Mouse (Mus musculus): ENCODE measurements around the gene Xpr1. TPM values are rescaled to one million over a fixed set of nuclear protein-coding genes. Genes with fewer than 3 reads are reported as not detected.

The Xpr1 gene
- polyA plus RNA-seq, 1 experiment: 4.3 TPM

- TF ChIP-seq CTCF (IDR thresholded peaks at IDR 0.05; ENCODE audit: control insufficient read depth, insufficient read depth, insufficient read length) (no peak), USF1 (IDR thresholded peaks at IDR 0.05; ENCODE audit: low read depth) (no peak), MYOG (IDR thresholded peaks at IDR 0.05; ENCODE audit: control insufficient read depth, extremely low read depth, insufficient read length) (no peak), MAX (IDR thresholded peaks at IDR 0.05) (no peak), FOSL1 (IDR thresholded peaks at IDR 0.05; ENCODE audit: insufficient read depth, low read length, poor library complexity, severe bottlenecking) (no peak), MYOD1 (IDR thresholded peaks at IDR 0.05; ENCODE audit: control insufficient read depth, insufficient read length, low read depth) (no peak), CEBPB (IDR thresholded peaks at IDR 0.05; ENCODE audit: low read depth) (no peak)
- Histone ChIP-seq H3ac (ENCODE audit: control insufficient read depth, insufficient read length, low read depth) (no peak overlapping the region), H3K27me3 (ENCODE audit: control insufficient read depth, insufficient read depth, insufficient read length) (no peaks in the 10 kb centered on the region), H3K79me3 (ENCODE audit: low read depth) (no peaks in the 10 kb centered on the region), H3K79me2 (ENCODE audit: control insufficient read depth, insufficient read depth) (no peaks in the 10 kb centered on the region), H3K4me3 (ENCODE audit: insufficient read depth, poor library complexity, severe bottlenecking) (no peak overlapping the region), H3K36me3 (ENCODE audit: control insufficient read depth, insufficient read depth) (no peaks in the 10 kb centered on the region)
Observed at GRCm38 (mm10) chr1:155422022-155422421, 4.8 kb upstream of the Xpr1 start.

GRCm38 (mm10) chr1:155416147-155416700 is 991 bp downstream of the Xpr1 start:
- Histone ChIP-seq H3K27me3 (ENCODE audit: control insufficient read depth, insufficient read depth, insufficient read length) (no peaks in the 10 kb centered on the region), H3K36me3 (ENCODE audit: control insufficient read depth, insufficient read depth) (no peaks in the 10 kb centered on the region), H3K4me3 (ENCODE audit: insufficient read depth, poor library complexity, severe bottlenecking) (peak overlapping the region; percentile 59), H3K79me2 (ENCODE audit: control insufficient read depth, insufficient read depth) (no peaks in the 10 kb centered on the region), H3ac (ENCODE audit: control insufficient read depth, insufficient read length, low read depth) (peak overlapping the region; percentile 81), H3K79me3 (ENCODE audit: low read depth) (no peaks in the 10 kb centered on the region)
- no peak for TF ChIP-seq MAX (IDR thresholded peaks at IDR 0.05)

DNA sequence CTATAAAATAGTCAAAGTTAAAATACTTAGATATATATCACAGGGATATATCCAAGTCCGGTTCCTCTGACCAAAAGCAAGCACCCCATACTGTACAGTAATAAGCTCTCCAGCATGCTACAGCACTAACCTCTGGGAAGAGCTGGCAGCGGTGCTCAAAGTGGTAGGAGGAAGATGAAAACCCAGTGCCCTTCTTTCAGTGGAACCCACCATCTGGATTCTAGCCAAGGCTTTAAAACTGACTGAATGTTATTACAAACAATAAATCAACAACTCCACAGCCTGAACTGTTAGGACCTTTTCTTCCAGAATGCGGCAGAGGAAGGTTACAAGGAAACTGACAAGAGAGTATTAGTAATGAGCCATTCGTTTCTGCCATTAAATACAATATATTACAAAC is 1.8 kb downstream of the Xpr1 start:
- Histone ChIP-seq H3K27me3 (ENCODE audit: control insufficient read depth, insufficient read depth, insufficient read length) (no peaks in the 10 kb centered on the region), H3ac (ENCODE audit: control insufficient read depth, insufficient read length, low read depth) (no peak overlapping the region), H3K79me3 (ENCODE audit: low read depth) (no peaks in the 10 kb centered on the region), H3K4me3 (ENCODE audit: insufficient read depth, poor library complexity, severe bottlenecking) (no peak overlapping the region), H3K79me2 (ENCODE audit: control insufficient read depth, insufficient read depth) (no peaks in the 10 kb centered on the region), H3K36me3 (ENCODE audit: control insufficient read depth, insufficient read depth) (no peaks in the 10 kb centered on the region)
- TF ChIP-seq CEBPB (IDR thresholded peaks at IDR 0.05; ENCODE audit: low read depth) (no peak), MAX (IDR thresholded peaks at IDR 0.05) (no peak), MYOD1 (IDR thresholded peaks at IDR 0.05; ENCODE audit: control insufficient read depth, insufficient read length, low read depth) (no peak), CTCF (IDR thresholded peaks at IDR 0.05; ENCODE audit: control insufficient read depth, insufficient read depth, insufficient read length) (no peak)

GRCm38 (mm10) chr1:155412705-155413104 is 4.5 kb downstream of the Xpr1 start:
- Histone ChIP-seq H3K36me3 (ENCODE audit: control insufficient read depth, insufficient read depth) (no peaks in the 10 kb centered on the region), H3K4me3 (ENCODE audit: insufficient read depth, poor library complexity, severe bottlenecking) (no peak overlapping the region), H3K79me2 (ENCODE audit: control insufficient read depth, insufficient read depth) (no peaks in the 10 kb centered on the region), H3K27me3 (ENCODE audit: control insufficient read depth, insufficient read depth, insufficient read length) (no peaks in the 10 kb centered on the region), H3ac (ENCODE audit: control insufficient read depth, insufficient read length, low read depth) (no peak overlapping the region), H3K79me3 (ENCODE audit: low read depth) (no peaks in the 10 kb centered on the region)
- TF ChIP-seq CTCF (IDR thresholded peaks at IDR 0.05; ENCODE audit: control insufficient read depth, insufficient read depth, insufficient read length) (no peak), MYOG (IDR thresholded peaks at IDR 0.05; ENCODE audit: control insufficient read depth, extremely low read depth, insufficient read length) (no peak), MYOD1 (IDR thresholded peaks at IDR 0.05; ENCODE audit: control insufficient read depth, insufficient read length, low read depth) (no peak), CEBPB (IDR thresholded peaks at IDR 0.05; ENCODE audit: low read depth) (no peak), MAX (IDR thresholded peaks at IDR 0.05) (no peak), USF1 (IDR thresholded peaks at IDR 0.05; ENCODE audit: low read depth) (no peak), FOSL1 (IDR thresholded peaks at IDR 0.05; ENCODE audit: insufficient read depth, low read length, poor library complexity, severe bottlenecking) (no peak)

DNA sequence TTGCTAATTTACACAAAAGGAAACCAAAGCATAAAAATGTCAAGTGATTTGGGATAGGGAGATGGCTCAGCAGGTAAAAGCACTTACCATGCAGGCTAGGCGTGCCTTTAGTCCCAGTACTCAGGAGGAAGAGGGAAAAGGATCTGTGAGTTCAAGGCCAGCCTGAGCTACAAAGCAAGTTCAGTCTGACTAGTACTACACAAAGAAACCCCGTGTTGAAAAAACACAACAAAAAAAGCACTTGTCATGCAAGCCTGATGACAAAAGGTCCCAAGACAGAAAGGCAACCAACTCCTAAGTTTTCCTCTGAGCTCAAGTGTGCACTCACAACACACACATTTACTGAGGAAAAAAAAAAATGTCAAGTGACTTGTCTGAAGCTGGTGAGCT is 8.6 kb downstream of the Xpr1 start:
- H3K79me2 ChIP-seq (ENCODE audit: control insufficient read depth, insufficient read depth): no peaks in the 10 kb centered on the region
- no peak overlapping the region for H3ac ChIP-seq (ENCODE audit: control insufficient read depth, insufficient read length, low read depth)
- no peaks in the 10 kb centered on the region for H3K79me3 ChIP-seq (ENCODE audit: low read depth)
- TF ChIP-seq FOSL1 (IDR thresholded peaks at IDR 0.05; ENCODE audit: insufficient read depth, low read length, poor library complexity, severe bottlenecking): no peak
- TF ChIP-seq MAX (IDR thresholded peaks at IDR 0.05): no peak
- TF ChIP-seq MYOD1 (IDR thresholded peaks at IDR 0.05; ENCODE audit: control insufficient read depth, insufficient read length, low read depth): no peak
- TF ChIP-seq USF1 (IDR thresholded peaks at IDR 0.05; ENCODE audit: low read depth): no peak
- TF ChIP-seq CTCF (IDR thresholded peaks at IDR 0.05; ENCODE audit: control insufficient read depth, insufficient read depth, insufficient read length): no peak
- TF ChIP-seq CEBPB (IDR thresholded peaks at IDR 0.05; ENCODE audit: low read depth): no peak
- H3K4me3 ChIP-seq (ENCODE audit: insufficient read depth, poor library complexity, severe bottlenecking): no peak overlapping the region
- H3K27me3 ChIP-seq (ENCODE audit: control insufficient read depth, insufficient read depth, insufficient read length): no peaks in the 10 kb centered on the region
- no peaks in the 10 kb centered on the region for H3K36me3 ChIP-seq (ENCODE audit: control insufficient read depth, insufficient read depth)

GRCm38 (mm10) chr1:155407697-155408576 is 9.3 kb downstream of the Xpr1 start:
- Histone ChIP-seq H3K4me3 (ENCODE audit: insufficient read depth, poor library complexity, severe bottlenecking) (no peak overlapping the region), H3K27me3 (ENCODE audit: control insufficient read depth, insufficient read depth, insufficient read length) (no peaks in the 10 kb centered on the region)
- TF ChIP-seq MYOG (IDR thresholded peaks at IDR 0.05; ENCODE audit: control insufficient read depth, extremely low read depth, insufficient read length) (no peak), CTCF (IDR thresholded peaks at IDR 0.05; ENCODE audit: control insufficient read depth, insufficient read depth, insufficient read length) (no peak), MAX (IDR thresholded peaks at IDR 0.05) (no peak), CEBPB (IDR thresholded peaks at IDR 0.05; ENCODE audit: low read depth) (no peak)

More at GRCm38 (mm10) chr1:155407697-155408576, 9.3 kb downstream of the Xpr1 start:
- Histone ChIP-seq H3K36me3 (ENCODE audit: control insufficient read depth, insufficient read depth) (no peaks in the 10 kb centered on the region), H3K79me2 (ENCODE audit: control insufficient read depth, insufficient read depth) (no peaks in the 10 kb centered on the region), H3K79me3 (ENCODE audit: low read depth) (no peaks in the 10 kb centered on the region), H3ac (ENCODE audit: control insufficient read depth, insufficient read length, low read depth) (no peak overlapping the region)

Measured in C2C12 (cell line).